Mouse (Mus musculus) MEL-GATA-1-ER (cell line): Measurements from ENCODE around the gene Tmem123.
A peak's percentile ranks its signal among the peaks of the same experiment; 100 is the strongest.

ENCODE experiments used
- DNase-seq: peaks from one replicate; pipeline ENCODE4 v3.0.0-alpha.2; 2012; ENCODE audit warnings: low read depth; ENCODE audit errors: extremely low read depth

Gene Tmem123

DNA sequence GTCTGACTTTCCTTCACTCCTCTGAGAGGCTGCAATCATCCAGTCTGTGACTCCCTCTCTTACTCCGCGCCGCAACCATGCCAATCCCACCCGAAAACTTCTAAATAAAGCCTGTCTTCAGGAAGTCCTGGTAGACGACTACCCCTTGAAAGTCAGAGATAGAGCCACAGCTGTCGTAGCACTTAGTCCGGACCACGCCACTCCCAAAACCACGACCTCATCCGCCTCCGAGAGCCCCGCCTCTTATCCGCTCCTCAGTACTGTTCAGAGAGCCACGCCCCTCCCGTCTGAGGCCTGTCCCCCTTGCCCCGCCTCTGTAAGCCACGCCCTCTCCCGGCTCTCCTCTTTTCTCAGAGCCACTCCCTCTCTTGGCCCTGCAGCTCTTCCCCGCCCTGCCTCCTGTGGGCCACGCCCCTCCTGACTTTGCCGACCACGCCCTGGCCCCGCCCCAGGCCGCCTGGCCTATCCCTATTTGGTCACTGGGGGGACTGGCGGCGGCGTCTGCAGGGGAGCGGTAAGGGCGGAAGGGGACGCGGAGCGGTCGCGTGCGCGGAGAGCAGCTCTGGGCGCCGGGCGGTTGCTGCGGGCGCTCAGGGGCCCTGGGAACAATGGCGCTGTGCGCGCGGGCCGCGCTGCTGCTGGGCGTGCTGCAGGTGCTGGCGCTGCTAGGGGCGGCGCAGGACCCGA lies at the start of gene Tmem123:
Gene Tmem123 (plus strand): TSS at position 428 of the 687 bp plus-strand sequence.
- DNase-seq: peak; percentile 96

DNA sequence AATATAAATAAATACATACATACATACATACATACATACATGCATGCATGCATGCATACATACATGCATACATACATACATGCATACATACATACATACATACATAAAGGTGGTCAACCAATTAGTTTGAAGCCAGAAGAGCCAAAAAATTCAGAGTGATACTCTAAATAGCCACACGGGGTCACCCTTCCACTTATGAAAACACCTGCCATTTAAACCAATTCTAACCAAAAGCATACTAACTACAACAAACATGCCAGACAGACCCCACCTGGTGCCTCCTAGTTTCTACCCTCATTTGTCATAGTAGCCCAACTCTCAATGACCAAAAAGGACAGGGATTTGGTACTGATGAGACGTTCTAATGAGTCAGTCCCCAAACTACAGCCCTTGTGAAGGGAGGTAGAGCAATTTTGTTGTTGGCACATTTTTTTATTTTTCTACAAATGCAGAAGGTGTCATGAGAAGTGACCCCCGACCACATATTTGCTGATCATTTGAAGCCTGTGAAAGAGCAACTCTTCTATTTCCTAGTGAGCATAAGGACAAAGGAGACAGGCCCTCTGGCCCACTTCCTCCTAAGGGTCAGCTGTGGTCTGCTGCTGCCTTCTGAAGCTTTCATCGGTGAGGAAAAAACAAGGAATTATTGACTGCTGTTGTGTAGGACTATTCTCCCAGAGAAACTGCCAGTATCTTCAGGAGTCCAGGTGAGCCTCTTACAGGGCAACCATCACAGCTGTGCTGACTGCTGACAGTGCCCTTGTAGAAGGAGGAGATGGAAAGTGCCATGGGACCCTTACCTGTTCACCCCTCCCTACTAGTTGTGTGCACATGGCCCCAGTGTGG lies 49.6 kb upstream of the Tmem123 start:
- DNase-seq: peak; percentile 50

DNA sequence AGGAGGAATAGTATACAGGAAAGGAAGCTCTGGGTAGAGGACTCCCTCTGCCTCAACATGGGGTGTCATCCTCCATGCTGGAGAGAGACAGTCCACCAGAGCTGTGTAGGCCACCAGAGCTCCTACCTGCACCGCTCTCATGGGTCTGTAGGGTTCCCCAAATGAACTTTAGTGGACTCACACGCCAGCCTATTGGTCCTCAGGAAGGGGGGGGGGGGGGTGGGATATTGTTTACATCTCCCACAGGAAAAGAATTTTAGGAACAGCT lies 49.0 kb upstream of the Tmem123 start:
- no peak for DNase-seq

DNA sequence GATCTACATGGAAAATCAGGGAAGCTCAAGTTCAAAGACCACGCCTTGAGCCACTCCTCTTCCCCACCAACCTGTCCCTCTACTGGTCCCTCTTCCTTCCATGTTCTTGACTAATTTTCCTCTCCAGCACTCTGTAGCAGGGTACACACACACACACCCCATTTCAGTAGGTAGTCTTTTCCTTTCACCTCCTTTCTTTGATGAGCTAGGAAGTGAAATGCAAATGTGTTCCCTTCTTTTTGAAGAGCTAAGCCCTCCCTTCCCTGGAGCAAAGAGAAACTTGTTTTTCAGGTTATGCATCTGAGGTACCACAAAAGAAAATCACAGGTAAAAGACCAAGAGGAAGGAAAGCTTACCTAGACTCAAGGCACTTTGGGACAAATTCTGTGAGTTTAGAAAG lies 42.3 kb upstream of the Tmem123 start:
- no peak for DNase-seq

DNA sequence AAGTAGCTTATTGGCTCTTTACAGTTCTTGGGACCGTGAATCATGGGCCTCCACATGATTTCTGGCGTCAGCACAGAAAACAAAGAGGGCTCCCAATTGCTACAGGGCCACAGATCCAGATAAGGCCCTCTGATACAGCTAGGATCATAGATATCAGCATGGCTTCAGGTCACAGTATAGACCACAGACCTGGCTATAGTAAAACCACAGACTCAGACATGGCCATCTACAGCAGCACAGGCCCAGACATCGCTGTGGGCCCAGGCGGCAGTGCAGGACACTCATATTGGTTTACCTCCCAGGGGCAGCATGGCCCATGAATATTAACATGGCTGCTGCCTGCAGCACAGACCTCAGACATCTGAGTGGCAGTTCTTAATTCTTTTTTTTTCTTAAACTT lies 34.8 kb upstream of the Tmem123 start:
- DNase-seq: no peak

DNA sequence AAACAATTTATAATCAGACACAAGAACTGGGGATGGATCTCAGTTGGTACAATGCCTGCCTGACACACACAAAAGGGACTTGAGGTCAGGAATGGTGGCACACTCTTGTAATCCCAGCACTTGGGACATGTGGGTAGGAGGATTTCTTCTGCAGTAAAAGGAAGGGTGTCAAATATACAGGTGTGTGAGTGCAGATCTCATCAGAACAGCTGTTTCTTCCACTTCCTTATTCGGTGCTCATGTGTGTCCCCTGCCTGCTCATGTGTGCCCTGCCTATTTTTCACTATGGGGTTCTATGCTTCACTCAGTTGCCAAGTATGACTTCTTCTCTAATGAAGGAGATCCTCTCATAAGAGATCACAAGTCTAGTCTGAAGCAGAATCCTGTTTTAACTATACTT lies 21.1 kb upstream of the Tmem123 start:
- no peak for DNase-seq

DNA sequence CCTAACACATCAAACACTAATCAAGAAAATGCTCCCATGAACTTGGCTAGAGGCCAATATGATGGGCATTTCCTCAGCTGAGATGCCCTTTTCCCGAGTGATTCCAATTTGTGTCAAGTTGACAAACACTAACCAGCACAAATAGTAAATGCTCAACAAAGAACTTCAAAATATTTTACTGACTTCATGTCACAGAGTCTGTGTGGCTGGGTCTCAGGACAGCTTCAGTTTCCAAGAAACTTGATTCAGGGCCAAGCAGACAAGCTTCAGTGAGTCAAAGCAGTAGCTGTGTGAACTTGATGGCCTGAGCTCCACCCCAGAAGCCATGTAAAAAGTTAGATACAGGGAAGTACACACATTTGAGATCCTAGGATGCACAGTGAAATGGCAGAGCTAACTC lies 19.7 kb upstream of the Tmem123 start:
- DNase-seq: no peak

DNA sequence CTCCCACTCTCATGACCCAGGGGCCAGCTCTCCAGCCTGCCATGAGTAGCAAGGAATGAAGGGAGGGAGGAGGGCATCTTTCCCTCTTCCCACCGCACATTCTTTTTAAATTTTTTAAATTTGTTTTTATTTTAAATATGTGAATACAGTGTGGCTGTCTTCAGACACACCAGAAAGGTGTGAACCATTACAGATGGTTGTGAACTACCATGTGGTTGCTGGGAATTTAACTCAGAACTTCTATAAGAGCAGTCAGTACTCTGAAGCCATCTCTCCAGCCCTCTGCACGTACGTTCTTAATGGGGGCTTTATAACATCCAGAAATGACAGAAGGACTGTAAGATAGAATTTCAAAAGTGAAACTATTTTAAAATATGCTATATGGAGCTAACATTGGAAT lies 15.0 kb upstream of the Tmem123 start:
- no peak for DNase-seq

DNA sequence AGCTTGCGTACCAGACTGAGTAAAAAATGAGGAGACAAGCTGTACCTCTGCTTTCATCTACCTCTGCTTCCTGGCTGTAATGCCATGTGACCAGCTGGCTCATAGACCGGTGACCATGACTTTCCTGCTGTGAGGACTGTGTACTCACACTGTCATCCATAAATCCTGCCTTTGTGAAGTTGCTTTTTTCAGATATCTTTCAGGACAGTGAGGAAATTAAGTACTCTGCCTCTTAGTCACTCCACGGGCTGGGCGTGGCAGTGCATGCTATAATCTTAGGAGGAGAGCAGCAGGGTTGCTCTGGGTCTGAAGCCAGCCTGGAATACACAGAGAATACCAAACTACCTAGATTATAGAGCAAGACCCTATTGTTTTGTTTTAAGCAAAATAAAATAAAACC lies 14.3 kb upstream of the Tmem123 start:
- DNase-seq: no peak

DNA sequence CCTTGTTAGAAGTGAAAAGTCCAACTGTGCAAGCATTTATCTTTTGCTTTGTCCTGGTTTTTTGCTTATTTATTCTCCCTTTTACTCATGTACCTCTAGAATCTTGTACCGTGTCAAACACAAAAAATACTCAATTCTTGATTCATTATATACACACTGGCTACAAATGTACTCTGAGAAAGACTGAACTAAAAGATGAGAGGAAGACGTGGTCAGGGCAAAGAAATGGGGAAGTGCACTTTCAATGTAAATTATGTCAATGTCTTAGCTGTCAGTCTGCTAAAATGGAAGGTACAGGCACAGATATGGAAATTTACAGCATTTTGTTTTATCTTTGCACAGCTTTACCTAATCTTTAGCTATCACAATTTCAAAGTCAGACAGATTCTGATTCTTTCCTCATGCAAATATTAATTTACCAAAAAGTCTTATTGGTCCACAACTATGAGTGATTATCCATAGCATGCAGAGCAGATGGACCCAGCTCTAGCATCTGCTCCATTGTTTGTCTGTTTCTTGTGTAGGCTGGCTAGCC lies 7.9 kb upstream of the Tmem123 start:
- DNase-seq: peak; percentile 46

DNA sequence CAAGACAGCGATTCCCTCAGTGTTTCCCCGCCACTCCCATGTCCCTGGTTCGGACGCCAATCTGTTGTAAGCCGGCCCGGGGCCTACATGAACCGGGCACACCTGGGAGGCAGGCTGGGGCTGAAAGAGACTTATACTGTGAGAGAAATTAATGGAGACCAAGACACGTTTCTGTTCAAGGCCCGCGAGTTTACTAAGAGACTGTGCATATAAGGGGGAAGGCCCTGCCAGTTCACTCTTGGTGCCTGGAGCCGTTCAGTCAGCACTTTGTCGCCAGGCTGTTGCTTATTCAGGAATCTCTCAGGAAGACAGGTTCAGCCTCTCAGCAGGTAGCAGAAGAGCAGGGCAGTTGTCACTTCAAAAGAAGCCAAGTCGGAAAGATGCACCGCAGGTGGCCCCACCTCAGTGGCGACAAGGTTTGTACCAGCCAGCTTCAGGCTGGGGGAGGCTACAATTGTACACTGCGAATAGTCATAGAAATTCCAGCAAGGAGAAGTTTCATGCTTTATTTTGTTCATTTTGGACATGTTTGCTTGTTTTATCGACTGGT lies 1.9 kb upstream of the Tmem123 start:
- DNase-seq: no peak

DNA sequence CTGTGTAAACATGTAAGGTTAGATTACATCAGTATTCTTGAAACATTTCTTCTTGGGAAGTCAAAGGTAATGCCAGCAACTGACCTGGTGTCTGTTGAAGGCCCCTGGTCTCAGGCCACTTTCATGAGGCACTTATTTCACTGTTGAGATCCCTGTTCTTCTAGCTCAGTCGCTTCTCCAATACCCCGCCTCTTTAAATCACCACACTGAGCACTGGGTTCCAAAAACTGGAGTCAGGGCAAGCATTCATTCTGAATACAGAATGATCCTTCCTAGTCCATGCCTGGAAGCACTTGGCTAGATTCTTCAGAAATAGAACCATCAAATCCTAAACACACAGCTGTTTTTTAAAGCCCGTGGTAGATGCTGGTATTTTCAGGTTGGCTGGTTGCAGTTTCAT lies 1.1 kb upstream of the Tmem123 start:
- no peak for DNase-seq

DNA sequence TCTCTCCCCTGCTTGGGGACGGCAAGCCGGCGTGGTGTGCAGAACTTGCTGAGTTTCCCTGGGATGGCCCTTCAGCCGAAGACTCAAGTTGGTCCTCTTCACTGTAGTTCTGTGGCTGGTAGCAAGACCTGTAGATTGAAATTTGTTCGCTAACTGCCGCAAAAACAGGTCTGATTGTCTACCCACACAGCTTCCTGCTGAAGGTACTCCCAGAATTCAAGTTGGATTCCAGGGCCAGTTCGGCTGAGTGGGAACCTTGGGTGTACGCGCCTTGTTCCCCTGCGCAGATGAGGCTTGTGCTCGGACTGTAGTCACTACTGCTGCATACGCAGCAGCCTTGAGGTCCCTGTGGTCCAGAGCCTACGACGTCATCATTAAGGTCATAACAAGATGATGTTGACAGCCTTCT lies 626 bp downstream of the Tmem123 start:
- DNase-seq: peak; percentile 64

DNA sequence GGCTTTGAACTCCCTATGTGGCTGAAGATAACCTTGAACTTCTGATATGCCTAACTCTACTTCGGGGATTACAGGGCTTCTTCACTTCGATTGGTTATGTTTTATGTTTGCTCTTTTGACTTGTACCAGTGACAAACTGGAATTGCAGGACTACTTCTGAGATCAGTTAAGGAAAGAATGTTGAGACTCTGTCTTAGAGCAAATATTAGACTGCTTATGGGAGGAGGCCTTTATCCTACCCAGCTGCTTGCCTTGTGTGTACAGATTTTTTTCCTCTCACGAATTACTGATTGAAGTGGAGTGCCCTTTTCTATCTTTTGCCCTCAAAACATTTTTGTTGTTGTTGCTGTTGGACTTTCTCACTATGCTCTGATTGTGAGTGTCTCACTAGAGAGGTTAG lies 1.4 kb downstream of the Tmem123 start:
- no peak for DNase-seq

DNA sequence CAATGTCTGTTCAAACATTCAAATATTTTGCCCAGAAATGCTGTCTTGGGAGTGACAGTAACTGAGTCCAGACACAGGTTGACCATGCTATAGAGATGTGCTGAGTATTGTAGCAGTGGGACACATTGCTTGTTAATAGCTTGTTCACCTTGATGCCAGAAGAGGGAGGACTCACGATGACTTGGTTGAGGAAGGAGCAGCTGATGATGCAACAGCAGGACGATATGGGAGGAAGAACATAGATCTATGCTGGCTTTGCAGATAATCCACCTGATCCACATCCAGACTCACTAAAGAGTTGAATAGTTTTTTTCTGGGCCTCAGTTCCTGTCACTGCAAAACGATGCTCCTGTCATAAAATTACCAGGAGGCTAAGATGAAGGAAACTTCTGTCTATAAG lies 2.7 kb downstream of the Tmem123 start:
- DNase-seq: no peak

DNA sequence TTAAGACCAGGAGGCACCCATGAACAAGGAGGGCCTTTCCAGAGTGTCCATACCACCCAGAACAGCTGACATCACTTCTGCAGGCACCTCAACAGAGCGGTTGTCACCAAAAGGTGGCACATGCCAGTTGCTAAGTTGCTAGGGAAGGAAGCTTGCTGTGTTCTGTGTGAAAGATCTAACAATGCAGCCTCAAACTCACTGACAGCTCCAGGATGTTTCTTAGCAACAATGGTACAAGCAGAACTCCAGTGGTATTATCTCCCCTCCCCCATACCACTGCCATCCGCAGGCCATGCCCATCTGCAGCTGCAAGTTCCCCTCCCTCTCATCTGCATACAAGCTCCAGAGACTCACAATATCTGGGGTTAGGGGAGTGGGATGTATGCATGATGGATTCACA lies 3.7 kb downstream of the Tmem123 start:
- DNase-seq: no peak

DNA sequence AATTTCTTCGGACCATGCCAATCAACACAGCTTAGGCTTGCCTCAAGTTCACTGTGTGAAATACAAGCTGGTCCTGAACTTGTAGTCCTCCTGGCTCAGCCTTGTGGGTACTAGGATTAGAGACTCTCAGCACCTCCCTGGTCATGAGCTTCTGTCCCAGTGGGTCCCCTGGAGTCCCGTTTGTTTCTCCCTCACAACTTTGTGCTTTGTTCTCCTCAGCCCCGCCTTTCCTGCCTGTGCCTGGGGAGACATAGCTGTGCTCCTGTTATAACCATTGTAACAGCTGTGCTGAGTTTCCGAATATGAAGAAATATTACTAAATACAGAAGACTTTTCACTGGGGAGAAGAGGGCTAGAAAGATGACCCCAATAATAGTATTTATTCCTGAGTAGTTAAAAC lies 5.2 kb downstream of the Tmem123 start:
- no peak for DNase-seq

DNA sequence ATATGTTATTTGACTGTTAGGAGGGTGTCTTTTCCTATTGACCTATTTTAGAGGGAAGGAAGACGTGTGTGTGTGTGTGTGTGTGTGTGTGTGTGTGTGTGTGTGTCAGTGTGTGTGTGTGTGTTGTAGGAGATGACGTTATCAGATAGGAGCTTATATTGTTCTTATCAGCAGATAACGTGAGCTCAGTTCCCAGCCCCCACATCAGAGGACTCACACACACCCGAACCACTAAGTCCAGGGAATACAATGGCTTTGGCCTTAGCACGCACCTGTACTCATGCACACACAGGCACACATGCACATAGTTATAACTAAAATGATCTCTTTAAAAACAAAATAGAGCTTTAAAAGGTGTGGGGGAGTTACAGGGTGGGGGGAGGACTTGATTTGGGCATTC lies 5.7 kb downstream of the Tmem123 start:
- DNase-seq: no peak

DNA sequence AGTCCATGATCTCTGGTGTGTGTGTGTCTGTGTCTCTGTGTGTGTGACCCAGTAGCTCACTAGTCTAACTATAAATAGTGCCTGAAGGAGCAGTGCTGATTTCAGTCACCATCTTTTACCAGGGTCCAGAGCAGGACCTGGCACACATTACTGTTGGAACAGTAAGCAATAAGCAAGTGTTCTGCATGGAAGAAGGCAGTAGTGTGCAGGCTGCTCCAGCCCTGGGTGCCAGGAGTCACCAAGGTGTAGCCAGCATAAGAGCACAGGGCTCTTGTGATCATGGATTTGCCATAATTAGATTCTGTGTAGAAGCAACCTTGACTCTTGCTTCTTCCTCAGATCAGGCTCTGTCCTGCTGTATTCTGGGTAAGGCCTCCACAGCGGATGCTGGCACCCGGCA lies 8.5 kb downstream of the Tmem123 start:
- no peak for DNase-seq

DNA sequence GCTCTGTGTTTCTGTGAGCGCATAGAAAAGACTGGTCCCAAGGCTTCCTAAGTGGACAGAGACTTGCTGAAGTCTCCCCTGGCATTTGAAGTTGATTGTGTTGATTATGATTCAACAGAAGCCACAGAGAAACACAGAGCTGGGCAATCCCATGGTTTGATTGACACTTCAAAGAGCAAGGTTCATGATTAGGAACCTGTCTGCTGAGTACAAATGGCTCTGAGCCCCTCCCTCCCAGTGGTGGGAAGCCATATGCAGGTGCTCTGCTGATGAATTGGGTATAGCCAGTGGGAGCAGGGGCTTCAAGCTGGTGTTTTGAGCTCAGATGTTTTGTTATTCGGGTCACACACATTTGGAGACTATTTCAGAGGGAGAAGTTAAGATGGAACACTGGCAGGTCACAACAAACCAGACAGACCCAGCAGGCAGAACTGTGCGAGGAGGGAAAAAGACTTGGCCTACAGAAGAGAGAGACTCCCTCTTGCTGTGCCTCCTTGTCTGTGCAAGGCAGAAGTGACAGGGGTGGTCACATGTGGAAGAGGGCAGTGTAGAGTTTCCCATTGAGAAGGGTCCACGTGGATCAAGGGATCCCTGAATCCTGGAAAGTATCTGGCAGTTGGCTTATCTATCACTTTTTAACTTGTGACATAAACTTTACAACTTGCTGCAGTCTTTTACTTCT lies 9.1 kb downstream of the Tmem123 start:
- no peak for DNase-seq

DNA sequence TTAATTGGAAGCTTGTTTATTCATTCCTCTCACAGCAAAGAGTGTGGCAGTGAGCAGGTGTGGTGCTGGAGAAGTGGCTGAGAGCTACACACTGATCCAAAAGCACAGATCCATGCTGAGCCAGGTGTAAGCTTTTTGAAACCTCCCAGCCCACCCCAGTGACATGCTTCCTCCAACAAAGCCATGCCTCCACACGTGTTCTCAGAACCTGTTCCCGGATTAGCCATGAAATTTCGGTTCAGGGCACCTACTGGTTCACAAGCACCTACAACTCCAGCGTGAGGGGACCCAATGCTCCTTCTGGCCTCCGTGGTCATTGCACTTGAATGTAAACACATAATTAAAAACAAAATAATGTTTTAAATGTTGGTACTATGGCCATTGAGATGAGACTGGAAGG lies 9.8 kb downstream of the Tmem123 start:
- DNase-seq: no peak

DNA sequence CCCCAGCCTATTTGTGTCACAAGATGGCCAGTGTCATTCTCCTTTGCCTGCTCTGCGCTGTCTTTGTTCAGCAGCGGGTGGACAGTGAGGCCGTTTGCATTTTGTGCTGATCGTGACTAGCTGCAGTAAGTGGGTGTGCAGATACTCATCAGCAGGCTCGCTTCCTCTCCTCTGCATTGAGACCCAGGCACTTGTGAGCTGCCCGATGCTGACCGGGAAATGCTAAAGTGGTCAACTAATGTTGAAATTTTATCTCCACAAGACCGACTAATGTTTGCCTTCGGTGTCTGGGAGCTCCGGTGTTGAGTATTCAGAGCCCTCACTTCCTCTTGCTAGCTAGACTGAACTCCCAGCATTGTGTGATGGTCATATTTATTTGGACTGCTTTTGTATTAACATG lies 10.7 kb downstream of the Tmem123 start:
- DNase-seq: no peak
